Mouse (Mus musculus) lung, postnatal 0 days (tissue): ENCODE results near the gene Sh3gl2.

ENCODE experiments used
- CTCF ChIP-seq: IDR thresholded peaks from 2 replicates; pipeline ENCODE4 v1.5.1; 2016; ENCODE audit warnings: antibody characterized with exemption, mild to moderate bottlenecking
- EP300 ChIP-seq: IDR thresholded peaks from 2 replicates; pipeline ENCODE4 v1.6.1; 2016; ENCODE audit warnings: antibody characterized with exemption, mild to moderate bottlenecking, control low read depth

GRCm38 (mm10) chr4:85402823-85403222 lies 197.9 kb downstream of the Sh3gl2 start:
- TF ChIP-seq CTCF (peak; percentile 94), EP300 (no peak)
